Mouse (Mus musculus) liver, adult 2 months (tissue): Measurements from ENCODE around the gene Ncor1.

ENCODE experiments used
- CTCF ChIP-seq: fragments of 200-500 bp; IDR thresholded peaks from 2 replicates; pipeline ENCODE4 v1.5.1; 2011; ENCODE audit warnings: low read depth, low read length, control low read depth
- POLR2A ChIP-seq: fragments of 200-500 bp; IDR thresholded peaks from 2 replicates; pipeline ENCODE4 v1.6.1; 2011; ENCODE audit warnings: low read length, control low read depth; ENCODE audit not compliant: insufficient read depth; ENCODE audit errors: extremely low read depth

GRCm38 (mm10) chr11:62268381-62268780 lies 190.0 kb downstream of the Ncor1 start:
- TF ChIP-seq POLR2A (no peak), CTCF (no peak)
